Mouse (Mus musculus): ENCODE data around the gene Pitpnm3. TPM values are rescaled to one million over a fixed set of nuclear protein-coding genes. Genes with fewer than 3 reads are reported as not detected.
A peak's percentile ranks its signal among the peaks of the same experiment; 100 is the strongest.

The Pitpnm3 gene
- polyA plus RNA-seq, 1 experiment from 2014 or later = 0.24 TPM

GRCm38 (mm10) chr11:72098027-72098426, 37.6 kb downstream of the Pitpnm3 start:
- WGBS = 70% methylated on average over 3 of the region's 3 CpGs
- no peaks in the 10 kb centered on the region for H3K9me3 ChIP-seq (ENCODE audit: control insufficient read depth, low read length)
- H3K4me3 ChIP-seq (ENCODE audit: low read depth, low read length) = no peak overlapping the region
- no peaks in the 10 kb centered on the region for H3K36me3 ChIP-seq (ENCODE audit: control insufficient read depth, insufficient read depth, low read length)
- DNase-seq (ENCODE audit: low spot score) (no peak), ATAC-seq (ENCODE audit: insufficient number of reproducible peaks, low FRiP score, low TSS enrichment, low read depth) (no peak)
- no peak overlapping the region for H3K4me2 ChIP-seq (ENCODE audit: low read depth, severe bottlenecking)
- no peaks in the 10 kb centered on the region for H3K27me3 ChIP-seq (ENCODE audit: control insufficient read depth, insufficient read depth, low read length)
- no peak overlapping the region for H3K27ac ChIP-seq (replicated peaks; ENCODE audit: low read depth, low read length)
- H3K9ac ChIP-seq (ENCODE audit: low read length) = no peak overlapping the region
- no peaks in the 10 kb centered on the region for H3K4me1 ChIP-seq (ENCODE audit: control insufficient read depth, insufficient read depth, low read length)

- no peaks in the 10 kb centered on the region for H3K4me1 ChIP-seq (ENCODE audit: control insufficient read depth, insufficient read depth, low read length)
- no peak overlapping the region for H3K27ac ChIP-seq (replicated peaks; ENCODE audit: low read depth, low read length)
- H3K4me3 ChIP-seq (ENCODE audit: low read depth, low read length) = no peak overlapping the region
- WGBS = 49% methylated on average over 3 of the region's 3 CpGs
- H3K9me3 ChIP-seq (ENCODE audit: control insufficient read depth, low read length) = no peaks in the 10 kb centered on the region
- no peak overlapping the region for H3K4me2 ChIP-seq (ENCODE audit: low read depth, severe bottlenecking)
- H3K27me3 ChIP-seq (ENCODE audit: control insufficient read depth, insufficient read depth, low read length) = no peaks in the 10 kb centered on the region
- DNase-seq (ENCODE audit: low spot score) (no peak), ATAC-seq (ENCODE audit: insufficient number of reproducible peaks, low FRiP score, low TSS enrichment, low read depth) (no peak)
- no peak overlapping the region for H3K9ac ChIP-seq (ENCODE audit: low read length)
- no peaks in the 10 kb centered on the region for H3K36me3 ChIP-seq (ENCODE audit: control insufficient read depth, insufficient read depth, low read length)
Measured at GRCm38 (mm10) chr11:72095994-72096393, 39.6 kb downstream of the Pitpnm3 start.

GRCm38 (mm10) chr11:72094442-72094841, 41.1 kb downstream of the Pitpnm3 start:
- H3K4me2 ChIP-seq (ENCODE audit: low read depth, severe bottlenecking) = no peak overlapping the region
- DNase-seq (ENCODE audit: low spot score) (no peak), ATAC-seq (ENCODE audit: insufficient number of reproducible peaks, low FRiP score, low TSS enrichment, low read depth) (no peak)
- H3K27me3 ChIP-seq (ENCODE audit: control insufficient read depth, insufficient read depth, low read length) = no peaks in the 10 kb centered on the region
- no peaks in the 10 kb centered on the region for H3K9me3 ChIP-seq (ENCODE audit: control insufficient read depth, low read length)
- H3K27ac ChIP-seq (replicated peaks; ENCODE audit: low read depth, low read length) = no peak overlapping the region
- 87% methylated on average over 7 of the region's 7 CpGs for WGBS
- H3K9ac ChIP-seq (ENCODE audit: low read length) = no peak overlapping the region
- no peak overlapping the region for H3K4me3 ChIP-seq (ENCODE audit: low read depth, low read length)
- H3K36me3 ChIP-seq (ENCODE audit: control insufficient read depth, insufficient read depth, low read length) = no peaks in the 10 kb centered on the region
- no peaks in the 10 kb centered on the region for H3K4me1 ChIP-seq (ENCODE audit: control insufficient read depth, insufficient read depth, low read length)

GRCm38 (mm10) chr11:72092390-72092789, 43.2 kb downstream of the Pitpnm3 start:
- H3K27ac ChIP-seq (replicated peaks; ENCODE audit: low read depth, low read length) = no peak overlapping the region
- H3K36me3 ChIP-seq (ENCODE audit: control insufficient read depth, insufficient read depth, low read length) = no peaks in the 10 kb centered on the region
- no peak for DNase-seq (ENCODE audit: low spot score)
- no peaks in the 10 kb centered on the region for H3K9me3 ChIP-seq (ENCODE audit: control insufficient read depth, low read length)
- no peak overlapping the region for H3K4me3 ChIP-seq (ENCODE audit: low read depth, low read length)
- WGBS = 71% methylated on average over 8 of the region's 8 CpGs
- H3K9ac ChIP-seq (ENCODE audit: low read length) = no peak overlapping the region
- ATAC-seq (ENCODE audit: insufficient number of reproducible peaks, low FRiP score, low TSS enrichment, low read depth) = no peak
- no peak overlapping the region for H3K4me2 ChIP-seq (ENCODE audit: low read depth, severe bottlenecking)
- H3K27me3 ChIP-seq (ENCODE audit: control insufficient read depth, insufficient read depth, low read length) = no peaks in the 10 kb centered on the region
- H3K4me1 ChIP-seq (ENCODE audit: control insufficient read depth, insufficient read depth, low read length) = no peaks in the 10 kb centered on the region

GRCm38 (mm10) chr11:72086251-72087046, 49.1 kb downstream of the Pitpnm3 start:
- peaks cover 10% of the 10 kb centered on the region for H3K4me1 ChIP-seq (ENCODE audit: control insufficient read depth, insufficient read depth, low read length)
- 29% methylated on average over 11 of the region's 11 CpGs for WGBS
- peak; percentile 46 for DNase-seq (ENCODE audit: low spot score)
- 0 out of 2 replicates have a peak, but pooled peaks have one; percentile 13 for ATAC-seq (ENCODE audit: insufficient number of reproducible peaks, low FRiP score, low TSS enrichment, low read depth)
- H3K4me3 ChIP-seq (ENCODE audit: low read depth, low read length) = no peak overlapping the region
- no peaks in the 10 kb centered on the region for H3K27me3 ChIP-seq (ENCODE audit: control insufficient read depth, insufficient read depth, low read length)
- peak overlapping the region; percentile 18; the same call in 1 of the 2 replicates for H3K9ac ChIP-seq (ENCODE audit: low read length)
- H3K4me2 ChIP-seq (ENCODE audit: low read depth, severe bottlenecking) = no peak overlapping the region
- no peaks in the 10 kb centered on the region for H3K36me3 ChIP-seq (ENCODE audit: control insufficient read depth, insufficient read depth, low read length)
- H3K27ac ChIP-seq (replicated peaks; ENCODE audit: low read depth, low read length) = peak overlapping the region; percentile 56; the same call in 1 of the 2 replicates
- H3K9me3 ChIP-seq (ENCODE audit: control insufficient read depth, low read length) = no peaks in the 10 kb centered on the region

GRCm38 (mm10) chr11:72084337-72084736, 51.2 kb downstream of the Pitpnm3 start:
- Histone ChIP-seq H3K4me3 (ENCODE audit: low read depth, low read length) (no peak overlapping the region), H3K9me3 (ENCODE audit: control insufficient read depth, low read length) (no peaks in the 10 kb centered on the region), H3K27ac (replicated peaks; ENCODE audit: low read depth, low read length) (no peak overlapping the region), H3K4me2 (ENCODE audit: low read depth, severe bottlenecking) (no peak overlapping the region), H3K36me3 (ENCODE audit: control insufficient read depth, insufficient read depth, low read length) (no peaks in the 10 kb centered on the region), H3K4me1 (ENCODE audit: control insufficient read depth, insufficient read depth, low read length) (peaks cover 10% of the 10 kb centered on the region), H3K27me3 (ENCODE audit: control insufficient read depth, insufficient read depth, low read length) (no peaks in the 10 kb centered on the region), H3K9ac (ENCODE audit: low read length) (no peak overlapping the region)
- ATAC-seq (ENCODE audit: insufficient number of reproducible peaks, low FRiP score, low TSS enrichment, low read depth) = no peak
- WGBS = 97% methylated on average over 15 of the region's 15 CpGs
- no peak for DNase-seq (ENCODE audit: low spot score)

- ATAC-seq (ENCODE audit: insufficient number of reproducible peaks, low FRiP score, low TSS enrichment, low read depth) (no peak), DNase-seq (ENCODE audit: low spot score) (no peak)
- H3K9me3 ChIP-seq (ENCODE audit: control insufficient read depth, low read length) = no peaks in the 10 kb centered on the region
- H3K4me3 ChIP-seq (ENCODE audit: low read depth, low read length) = no peak overlapping the region
- no peak overlapping the region for H3K4me2 ChIP-seq (ENCODE audit: low read depth, severe bottlenecking)
- H3K27ac ChIP-seq (replicated peaks; ENCODE audit: low read depth, low read length) = no peak overlapping the region
- H3K36me3 ChIP-seq (ENCODE audit: control insufficient read depth, insufficient read depth, low read length) = no peaks in the 10 kb centered on the region
- WGBS = 92% methylated on average over 4 of the region's 4 CpGs
- H3K4me1 ChIP-seq (ENCODE audit: control insufficient read depth, insufficient read depth, low read length) = peaks cover 10% of the 10 kb centered on the region
- no peak overlapping the region for H3K9ac ChIP-seq (ENCODE audit: low read length)
- no peaks in the 10 kb centered on the region for H3K27me3 ChIP-seq (ENCODE audit: control insufficient read depth, insufficient read depth, low read length)
Measured at GRCm38 (mm10) chr11:72082601-72083000, 53.0 kb downstream of the Pitpnm3 start.

GRCm38 (mm10) chr11:72080461-72080860, 55.1 kb downstream of the Pitpnm3 start:
- DNase-seq (ENCODE audit: low spot score) (no peak), ATAC-seq (ENCODE audit: insufficient number of reproducible peaks, low FRiP score, low TSS enrichment, low read depth) (no peak)
- no peak overlapping the region for H3K4me2 ChIP-seq (ENCODE audit: low read depth, severe bottlenecking)
- no peaks in the 10 kb centered on the region for H3K9me3 ChIP-seq (ENCODE audit: control insufficient read depth, low read length)
- no peak overlapping the region for H3K27ac ChIP-seq (replicated peaks; ENCODE audit: low read depth, low read length)
- H3K4me1 ChIP-seq (ENCODE audit: control insufficient read depth, insufficient read depth, low read length) = no peaks in the 10 kb centered on the region
- H3K27me3 ChIP-seq (ENCODE audit: control insufficient read depth, insufficient read depth, low read length) = no peaks in the 10 kb centered on the region
- no peaks in the 10 kb centered on the region for H3K36me3 ChIP-seq (ENCODE audit: control insufficient read depth, insufficient read depth, low read length)
- 89% methylated on average over 6 of the region's 6 CpGs for WGBS
- H3K9ac ChIP-seq (ENCODE audit: low read length) = no peak overlapping the region
- no peak overlapping the region for H3K4me3 ChIP-seq (ENCODE audit: low read depth, low read length)

All from limb, embryonic 11.5 days (tissue).